Mouse (Mus musculus): ENCODE data around the gene Fosb.
A peak's percentile ranks its signal among the peaks of the same experiment; 100 is the strongest.

Fosb gene

DNA sequence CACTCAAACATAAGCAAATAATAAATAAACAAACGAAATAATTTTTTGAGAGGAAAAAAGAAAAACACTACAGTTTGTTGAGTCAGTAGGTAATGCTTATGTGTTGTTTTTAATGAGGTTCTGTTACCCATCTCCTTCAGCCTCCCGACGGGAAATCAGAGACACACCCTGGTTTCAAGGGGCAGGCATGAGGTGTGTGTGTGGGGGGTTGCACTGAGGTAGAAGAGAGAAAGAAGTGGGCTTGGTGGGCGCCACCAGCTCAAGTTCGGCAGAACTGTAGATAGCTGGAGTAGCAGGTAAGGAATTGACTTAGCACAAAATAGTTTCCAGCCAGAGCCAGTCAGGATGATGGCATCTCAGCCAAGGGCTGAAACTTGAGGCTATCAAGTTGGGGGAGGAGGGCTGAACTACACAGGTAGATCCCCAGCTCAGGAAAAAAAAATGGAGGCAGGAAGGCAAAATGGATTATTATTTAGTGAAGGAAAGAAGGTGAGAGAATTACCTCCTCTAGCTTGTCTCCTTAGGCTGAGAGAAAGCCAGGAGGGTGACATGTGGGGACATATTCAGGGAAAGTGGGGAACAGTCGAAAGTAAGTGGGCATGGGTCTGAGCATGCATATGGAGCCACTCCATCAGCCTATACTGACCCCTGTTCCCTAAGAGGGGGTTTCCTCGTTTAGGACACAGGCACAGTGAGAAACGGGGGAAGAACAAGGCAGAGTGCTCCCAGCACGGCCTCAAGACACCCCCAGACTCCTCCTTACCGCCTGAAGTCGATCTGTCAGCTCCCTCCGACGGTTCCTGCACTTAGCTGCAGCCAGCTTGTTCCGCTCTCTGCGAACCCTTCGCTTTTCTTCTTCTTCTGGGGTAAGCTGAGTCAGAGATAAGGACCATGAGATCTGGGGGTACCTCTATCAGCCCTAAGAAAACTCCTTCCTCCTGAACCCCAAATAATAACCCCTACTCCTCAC lies 3.8 kb downstream of the Fosb start:
- no peak for DNase-seq

DNA sequence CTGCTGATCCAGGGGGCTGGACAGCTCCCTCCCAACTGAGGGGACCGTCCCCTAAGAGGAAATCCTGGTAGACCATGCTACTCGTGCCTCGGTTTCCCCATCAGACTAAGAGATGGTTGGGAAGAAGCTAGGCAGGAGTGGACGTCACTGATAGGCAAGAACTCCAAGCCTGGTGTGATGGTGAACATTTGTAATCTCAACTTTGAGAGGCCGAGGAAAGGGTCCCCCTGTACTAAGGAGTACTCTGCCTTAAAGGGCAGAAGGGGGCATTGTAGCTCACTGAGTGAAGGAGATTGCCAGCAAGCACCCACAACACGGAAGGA lies 4.5 kb downstream of the Fosb start:
- no peak for DNase-seq

DNA sequence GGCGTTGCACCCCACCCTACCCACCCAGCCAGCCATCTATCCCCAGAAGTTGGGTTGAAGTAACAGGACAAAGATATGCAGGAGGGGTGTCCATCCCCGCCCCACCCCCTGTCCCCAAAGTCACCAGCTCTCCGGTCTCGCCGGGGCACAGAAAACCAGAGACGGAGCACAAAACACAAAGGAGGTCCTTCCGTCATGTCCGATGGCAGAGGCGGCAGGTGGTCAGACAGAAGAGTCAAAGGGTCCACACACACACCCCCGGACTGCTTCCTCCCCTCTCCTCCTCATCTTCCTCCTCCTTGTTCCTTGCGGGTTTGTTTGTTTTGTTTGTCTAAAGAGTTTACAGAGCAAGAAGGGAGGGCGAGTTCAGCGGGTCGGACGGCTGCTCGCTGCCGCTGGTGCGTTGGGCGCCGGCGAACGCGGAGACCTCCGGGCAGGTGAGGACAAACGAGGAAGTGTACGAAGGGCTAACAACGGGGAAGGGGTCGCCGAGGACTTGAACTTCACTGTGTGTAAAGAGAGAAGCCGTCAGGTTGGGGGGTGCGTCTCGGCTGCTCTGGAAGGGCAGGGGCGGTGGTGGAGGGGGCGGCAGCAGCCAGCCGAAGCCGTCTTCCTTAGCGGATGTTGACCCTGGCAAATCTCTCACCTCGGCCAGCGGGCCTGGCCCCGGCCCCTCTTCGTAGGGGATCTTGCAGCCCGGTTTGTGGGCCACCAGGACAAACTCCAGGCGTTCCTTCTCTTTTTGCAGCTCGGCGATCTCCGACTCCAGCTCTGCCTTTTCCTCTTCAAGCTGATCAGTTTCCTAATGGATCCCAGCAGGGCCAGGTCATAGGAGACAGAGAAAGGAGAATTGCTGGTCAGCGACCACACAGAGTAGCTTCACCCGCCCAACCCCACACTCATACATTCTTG lies 5.1 kb downstream of the Fosb start:
- peak; percentile 35 for DNase-seq

DNA sequence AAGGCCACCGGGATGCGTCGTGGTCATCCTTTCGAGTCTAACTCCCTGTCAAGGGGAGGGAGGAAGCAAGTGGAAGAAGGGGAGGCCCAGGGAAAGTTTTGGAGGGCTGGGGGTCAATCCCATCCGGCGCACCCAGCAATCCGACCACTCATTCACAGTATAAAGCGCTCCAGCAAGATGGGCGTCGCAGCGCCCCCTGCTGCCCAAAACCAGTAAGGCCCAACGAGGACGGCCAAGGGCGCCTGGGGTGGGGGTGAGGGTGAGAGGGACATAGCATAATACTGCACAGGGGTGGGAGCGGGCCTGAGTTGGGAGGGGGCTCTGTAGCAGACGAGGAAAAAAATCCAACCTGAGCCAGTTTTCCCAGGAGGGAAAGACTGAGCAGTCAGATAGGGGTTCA lies 6.1 kb downstream of the Fosb start:
- peak; percentile 85 for DNase-seq

DNA sequence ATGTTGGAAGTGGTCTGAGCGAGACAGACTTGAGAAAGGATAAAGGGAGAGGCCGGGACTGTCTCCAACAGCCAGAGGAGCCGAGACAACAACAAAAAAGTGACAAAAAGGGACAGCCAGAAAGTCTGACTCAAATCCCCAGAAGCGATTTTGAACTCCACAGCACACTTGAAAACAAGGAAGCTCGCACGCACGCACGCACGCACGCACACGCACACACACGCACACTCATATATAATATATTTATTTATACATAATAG lies 6.9 kb downstream of the Fosb start:
- DNase-seq: no peak

DNA sequence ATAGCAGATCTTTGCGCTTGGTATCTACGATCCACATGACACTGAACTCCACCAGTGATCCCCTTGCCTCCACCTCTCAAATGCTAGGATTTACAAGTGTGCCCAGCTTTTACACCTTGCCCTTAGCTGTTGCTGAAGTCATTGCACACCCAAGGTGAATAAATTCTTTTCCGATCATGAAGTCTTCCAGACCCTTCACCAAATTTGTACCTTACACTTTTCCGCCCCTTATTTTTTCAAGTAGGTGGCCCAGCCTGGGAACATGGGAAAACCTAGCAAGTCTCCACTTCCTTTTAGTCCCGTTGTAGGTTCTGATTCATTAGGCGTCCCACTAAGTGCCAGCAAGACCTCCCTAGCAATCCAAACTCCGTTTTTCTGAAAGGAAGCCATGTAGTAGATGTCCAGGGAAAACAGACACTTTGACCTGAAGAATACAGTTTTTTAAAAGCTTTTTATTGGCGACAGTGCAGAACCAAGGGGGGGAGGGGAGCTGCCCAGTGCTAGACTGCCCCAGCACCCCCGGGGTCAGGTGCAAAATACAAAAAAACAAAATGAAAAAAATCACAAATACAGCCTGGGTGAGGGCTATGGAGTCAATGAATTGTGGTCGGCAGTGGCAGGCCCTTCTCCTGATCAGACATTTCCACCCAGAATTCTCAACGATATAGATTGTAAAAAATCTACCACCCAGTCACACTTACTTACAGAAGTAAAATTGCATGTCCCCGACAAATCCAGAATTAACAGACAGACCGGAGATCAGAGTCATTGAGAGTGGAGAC lies 7.4 kb downstream of the Fosb start:
- no peak for DNase-seq

DNA sequence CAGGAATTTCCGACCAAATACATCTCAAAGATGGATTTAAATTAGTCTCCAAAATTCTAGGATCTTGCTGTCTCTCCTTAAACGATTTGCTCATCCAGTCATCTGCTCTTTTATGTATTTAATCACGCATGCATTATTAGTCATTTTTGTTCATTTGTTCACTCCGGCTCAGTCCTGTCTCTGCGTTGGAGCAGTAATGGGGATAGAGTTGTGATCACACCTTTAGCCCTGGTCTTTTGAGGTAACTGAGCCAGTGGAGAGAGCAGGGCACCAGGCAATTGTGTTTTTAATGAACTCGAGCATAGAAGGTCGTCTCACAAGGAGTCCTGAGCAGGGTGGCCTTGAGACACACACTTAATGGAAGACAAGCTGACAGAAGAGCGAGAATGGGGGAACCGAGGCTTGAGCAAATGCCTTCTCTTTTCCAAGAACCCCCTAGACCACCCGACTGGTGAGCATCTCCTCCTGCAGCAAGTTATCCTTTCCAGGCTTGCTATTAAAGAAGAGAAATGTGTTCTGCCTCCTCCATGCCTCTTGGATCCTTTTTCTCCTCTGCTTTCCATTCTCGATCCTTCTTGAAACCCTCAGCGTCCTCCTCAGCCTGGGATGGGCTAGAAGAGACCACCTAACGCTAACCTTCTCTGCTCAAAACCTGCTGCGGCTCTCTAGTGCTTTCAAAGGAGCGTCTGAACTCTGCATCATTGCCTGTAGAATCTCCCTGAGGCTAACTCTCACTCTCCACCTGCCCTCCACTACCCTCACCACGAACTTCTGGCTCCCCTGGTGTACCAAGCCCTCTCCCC lies 8.2 kb downstream of the Fosb start:
- no peak for DNase-seq

DNA sequence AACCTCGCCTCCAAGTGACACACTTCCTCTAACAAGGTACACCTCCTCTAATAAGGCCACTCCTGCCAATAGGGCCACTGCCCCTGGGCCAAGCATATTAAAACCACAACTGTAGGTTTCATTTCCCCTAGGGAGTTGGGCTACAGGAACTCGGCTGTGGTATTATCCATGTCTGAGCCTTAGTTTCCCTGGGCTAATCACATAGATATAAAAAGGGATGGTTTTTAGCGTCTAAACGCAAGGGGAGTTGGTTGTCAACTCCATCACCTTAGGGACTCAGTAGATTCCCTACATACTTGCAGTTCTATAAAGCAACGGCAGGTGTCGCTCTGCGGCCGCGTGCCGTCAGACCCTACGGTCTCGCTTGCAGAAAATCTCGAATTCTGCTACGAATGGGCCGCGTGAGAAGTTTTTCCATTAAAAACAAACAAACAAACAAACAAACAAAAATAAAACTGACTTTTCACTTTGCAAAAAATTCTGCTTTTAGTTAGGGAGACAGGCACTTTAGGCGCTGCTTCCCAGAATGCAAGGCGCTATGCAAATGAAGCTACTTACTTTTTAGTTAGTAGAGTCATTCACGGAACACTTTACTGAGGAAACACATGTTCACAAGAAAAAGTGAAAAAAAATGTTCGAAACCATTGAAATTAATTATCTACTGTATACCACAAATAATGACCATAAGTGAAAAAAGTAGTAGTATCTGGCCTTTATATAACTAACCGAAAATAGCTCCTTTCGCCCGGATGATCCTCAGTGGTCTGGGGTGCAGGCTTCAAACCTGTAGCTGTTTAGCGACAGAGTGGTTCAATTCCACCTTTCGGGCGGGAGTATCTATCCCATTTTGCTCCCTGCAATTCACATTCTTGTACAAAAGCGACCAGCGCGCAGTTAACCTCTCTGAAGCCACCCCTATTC lies 9.1 kb downstream of the Fosb start:
- DNase-seq: peak; percentile 91

DNA sequence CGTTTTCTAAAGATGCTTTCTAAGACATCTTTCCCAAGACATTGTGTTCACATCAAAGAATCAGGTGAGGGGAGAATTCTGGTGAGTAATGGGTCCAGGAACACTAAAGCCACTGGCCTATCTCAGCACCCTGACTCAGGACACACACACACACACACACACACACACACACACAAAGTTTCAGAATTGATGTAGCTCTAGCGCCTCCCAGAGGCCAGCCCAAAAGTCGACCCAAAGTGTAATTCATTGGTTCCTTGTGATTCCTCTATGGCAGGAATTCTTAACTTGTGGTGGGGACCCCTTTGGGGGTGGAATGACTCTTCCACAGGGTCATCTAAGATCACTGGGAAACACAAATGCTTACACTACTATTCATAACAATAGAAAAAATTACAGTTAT lies 10.7 kb downstream of the Fosb start:
- peak; percentile 71 for DNase-seq

DNA sequence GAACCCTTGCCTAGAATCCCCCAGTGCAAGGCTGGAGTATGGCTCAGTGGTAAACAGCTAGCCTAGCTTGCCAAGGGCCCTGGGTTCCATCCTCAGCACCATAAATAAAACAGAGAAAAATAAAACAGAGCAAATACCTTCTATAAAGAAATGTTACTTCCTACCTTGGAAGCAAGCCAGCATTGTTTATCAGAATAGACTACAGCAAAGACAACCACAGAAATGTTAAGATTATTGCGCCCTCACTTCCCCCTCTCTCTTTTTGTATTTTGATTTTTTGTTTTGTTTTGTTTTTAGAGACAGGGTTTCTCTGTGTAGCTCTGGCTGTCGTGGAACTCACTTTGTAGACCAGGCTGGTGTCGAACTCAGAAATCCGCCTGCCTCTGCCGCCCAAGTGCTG lies 12.1 kb downstream of the Fosb start:
- DNase-seq: no peak

DNA sequence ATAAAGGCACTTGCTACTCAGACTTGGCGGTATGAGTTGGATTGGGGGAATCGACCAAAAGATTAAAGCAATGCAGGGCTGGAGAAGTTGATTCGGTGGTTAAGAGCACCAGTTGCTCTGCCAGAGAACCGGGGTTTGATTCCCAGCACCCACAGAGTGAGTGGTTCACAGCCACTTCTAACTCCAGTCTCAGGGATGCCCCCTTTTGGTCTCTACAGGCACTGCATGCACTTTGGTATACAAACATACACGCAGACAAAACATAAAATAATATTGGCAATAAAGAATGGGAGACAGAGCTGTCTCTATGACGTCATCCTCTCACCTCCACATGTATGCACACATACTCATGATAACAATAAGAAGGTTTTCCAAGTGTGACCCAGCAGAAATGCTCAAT lies 12.8 kb downstream of the Fosb start:
- DNase-seq: peak; percentile 34

DNA sequence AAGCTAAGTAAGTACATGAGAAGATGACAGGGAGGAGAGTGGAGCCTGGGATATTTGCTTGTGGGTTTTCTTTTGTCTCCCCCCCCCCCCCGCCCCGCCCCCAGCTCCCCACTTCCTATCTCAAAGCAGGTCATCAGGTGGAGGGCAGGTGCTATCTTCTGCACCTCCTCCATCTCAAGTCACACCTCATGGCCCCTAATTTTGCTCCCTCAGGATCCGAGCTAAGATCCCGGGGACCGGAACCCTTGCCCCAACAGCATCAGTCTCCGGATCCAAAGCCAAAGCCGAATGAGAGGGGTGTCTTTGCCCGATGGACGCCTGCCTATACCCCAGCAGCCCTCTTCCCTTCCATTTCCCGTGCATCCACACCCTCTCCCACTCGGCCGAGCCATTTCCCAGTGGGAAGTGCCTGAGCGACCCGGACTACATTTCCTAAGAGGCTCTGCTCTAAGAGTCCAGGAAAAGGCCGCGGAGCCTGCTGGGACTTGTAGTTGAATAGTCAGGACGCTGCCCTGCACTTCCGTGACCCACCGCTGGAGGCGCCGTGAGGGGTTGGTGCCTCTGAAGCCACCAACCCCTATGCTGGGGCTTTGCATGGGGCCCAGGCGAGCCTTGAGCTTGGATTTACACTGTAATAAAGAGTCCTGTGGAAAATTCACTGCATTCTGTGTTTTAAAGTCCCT lies 14.2 kb downstream of the Fosb start:
- DNase-seq: peak; percentile 99

DNA sequence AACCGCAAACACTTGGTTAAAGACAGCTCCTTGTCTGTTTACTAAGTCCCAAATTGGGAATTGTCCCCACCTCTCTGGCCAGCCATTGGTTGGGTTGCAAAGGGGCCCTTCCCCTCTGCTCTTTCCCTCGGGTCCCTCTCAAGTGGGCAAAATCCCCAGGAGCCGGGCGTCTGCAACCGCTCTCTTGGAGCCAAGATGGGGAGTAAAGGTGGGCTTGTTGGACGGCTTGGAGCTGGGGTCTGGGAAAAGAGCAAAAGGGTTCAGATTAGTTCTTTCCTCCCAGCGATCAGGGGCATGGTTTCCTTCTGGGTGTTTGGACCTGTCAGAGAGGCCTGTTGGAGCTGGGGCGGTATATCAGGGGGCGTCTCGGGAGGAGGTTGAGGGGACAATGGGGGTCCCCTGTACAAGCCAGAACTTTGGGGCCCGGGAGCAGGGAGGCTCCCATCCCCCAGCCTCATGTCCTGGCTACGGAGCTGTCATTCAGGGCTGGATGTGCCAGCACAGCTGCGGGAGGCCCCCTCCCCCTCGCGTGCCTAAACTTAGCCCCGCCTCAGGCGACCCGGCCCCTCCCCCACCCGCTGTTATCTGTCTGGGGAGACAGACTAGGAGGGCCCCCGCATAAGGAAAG lies 18.8 kb downstream of the Fosb start:
- peak; percentile 80 for DNase-seq

DNA sequence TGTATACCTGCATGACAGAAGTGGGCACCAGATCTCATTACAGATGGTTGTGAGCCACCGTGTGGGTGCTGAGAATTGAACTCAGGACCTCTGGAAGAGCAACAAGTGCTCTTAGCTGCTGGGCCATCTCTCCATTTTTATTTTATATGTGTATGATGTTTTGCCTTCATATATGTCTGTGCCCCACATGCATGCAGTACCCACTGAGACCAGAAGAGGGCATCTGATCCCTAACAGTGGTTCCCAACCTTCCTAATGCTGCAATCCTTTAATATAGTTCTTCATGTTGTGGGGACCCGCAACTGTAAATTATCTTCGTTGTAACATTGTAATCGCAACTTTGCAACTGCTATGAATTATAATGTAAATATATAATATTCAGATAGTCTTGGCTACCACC lies 25.1 kb downstream of the Fosb start:
- peak; percentile 82 for DNase-seq

DNA sequence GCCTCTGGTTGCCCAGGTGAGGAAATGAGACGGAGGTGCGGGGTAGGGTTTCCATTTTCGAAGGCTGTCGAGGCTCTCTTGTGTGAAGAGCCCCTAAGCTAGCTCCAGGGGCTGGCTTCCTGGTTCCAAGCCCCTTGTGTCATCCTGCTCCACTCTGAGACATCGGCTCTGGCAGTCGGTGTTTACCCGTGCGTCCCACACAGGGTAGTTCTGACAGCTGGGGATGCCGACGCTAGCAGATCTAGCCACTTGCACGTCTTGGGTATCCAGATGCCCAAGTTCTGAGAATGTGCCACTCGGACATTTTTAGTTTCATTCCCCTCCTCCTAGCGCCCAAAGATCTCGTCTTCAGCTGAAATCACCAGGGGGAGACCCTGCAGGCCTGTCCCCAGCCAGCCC lies 26.4 kb downstream of the Fosb start:
- DNase-seq: no peak

DNA sequence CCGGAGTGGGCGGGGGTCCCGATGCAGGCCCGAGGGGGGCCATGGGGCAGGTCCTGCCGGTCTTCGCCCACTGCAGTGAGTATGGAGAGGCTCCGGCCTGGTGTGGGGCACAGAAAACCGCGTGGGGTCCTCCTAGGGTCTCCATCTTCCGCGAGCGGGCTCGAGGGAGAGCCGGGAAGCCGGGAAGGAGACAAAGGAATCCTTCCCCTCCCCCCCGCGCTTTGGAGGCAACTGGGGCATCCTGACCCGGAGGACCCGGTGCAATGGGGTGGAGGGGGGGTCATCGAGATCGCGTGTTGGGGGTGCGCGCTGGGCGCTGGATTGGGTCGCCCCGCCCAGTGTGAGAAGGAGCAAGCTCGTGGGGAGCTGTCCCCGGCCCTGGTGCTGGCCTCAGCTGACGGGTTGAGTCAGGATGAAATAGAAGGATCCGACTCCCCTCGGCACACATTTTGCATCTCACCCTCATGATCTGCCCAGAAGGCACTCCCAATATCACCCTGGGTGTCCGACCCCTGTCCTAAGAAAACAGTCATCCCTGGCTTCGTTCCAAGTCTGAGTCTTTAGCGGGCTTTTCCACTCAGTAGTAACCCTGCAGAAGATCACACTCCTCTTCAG lies 27.0 kb downstream of the Fosb start:
- DNase-seq: peak; percentile 88

DNA sequence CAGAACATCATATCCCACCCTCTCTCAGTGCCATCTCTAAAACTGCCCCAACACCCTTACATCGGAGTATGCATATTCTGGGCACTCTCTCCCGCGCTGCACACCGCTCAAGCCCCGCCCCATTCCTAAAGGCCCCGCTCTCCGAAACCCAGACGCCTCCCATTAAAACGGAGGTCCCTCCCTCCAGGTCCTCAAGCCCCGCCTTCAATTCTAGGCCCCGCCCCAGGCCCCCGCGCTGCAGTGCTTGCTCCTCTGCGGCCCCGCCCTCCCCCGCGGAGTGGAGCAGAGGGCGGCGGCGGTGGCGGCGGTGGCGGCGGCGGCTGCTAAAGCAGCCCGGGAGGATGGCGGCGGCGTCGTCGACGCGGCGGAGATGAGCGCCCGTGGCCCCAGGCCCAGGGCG lies 27.5 kb downstream of the Fosb start, which contains the start of gene Rtn2:
Gene Rtn2 (plus strand): TSS at position 240 of the 400 bp plus-strand sequence.
- peak; percentile 88 for DNase-seq

DNA sequence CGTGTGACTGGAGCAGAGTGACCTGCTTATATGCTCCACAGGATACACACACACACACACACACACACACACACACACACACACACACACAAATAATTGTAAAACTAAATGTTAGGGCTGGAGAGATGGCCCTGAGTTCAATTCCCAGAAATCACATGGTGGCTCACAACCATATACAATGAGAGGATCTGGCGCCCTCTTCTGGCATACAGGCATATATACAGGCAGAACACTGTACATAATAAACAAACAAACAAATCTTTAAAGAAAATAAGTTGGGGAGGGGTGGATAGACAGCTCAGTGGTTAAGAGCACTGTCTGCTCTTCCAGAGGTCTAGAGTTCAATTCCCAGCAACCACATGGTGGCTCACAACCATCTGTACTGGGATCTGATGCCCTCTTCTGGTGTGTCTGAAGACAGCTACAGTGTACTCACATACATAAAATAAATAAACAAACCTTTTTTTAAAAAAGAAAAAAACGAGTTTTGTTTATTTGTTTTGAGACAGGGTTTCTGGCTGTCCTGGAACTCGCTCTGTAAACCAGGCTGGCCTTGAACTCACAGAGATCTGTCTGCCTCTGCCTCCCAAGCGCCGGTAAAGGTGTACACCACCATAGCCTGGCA lies 28.1 kb downstream of the Fosb start:
- peak; percentile 62 for DNase-seq

DNA sequence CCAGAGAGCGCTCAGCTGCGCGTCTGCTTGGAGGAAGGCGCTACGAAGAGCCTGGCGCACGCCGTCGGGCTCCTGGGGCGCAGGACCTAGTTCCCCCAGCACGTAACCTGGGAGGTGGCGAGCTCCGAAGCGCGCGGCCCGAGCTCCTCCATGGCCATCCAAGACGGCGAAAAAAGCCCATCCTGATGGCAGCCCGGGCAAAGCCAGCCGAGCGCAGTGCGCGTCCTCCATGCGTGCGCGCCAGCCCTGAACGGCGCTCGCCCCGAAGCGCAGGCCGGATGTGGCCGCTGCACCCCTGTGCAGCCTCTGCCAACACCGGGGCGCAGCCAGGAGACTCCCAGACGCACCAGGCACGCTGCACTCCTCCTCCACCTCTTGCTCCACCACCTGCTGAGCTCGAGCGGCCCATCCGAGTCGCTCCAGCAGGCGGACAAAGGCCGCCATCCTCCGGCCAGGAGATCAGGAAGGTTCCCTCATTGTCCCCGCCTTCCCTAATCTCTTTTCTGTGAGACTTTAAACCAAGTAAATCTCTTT lies 30.2 kb downstream of the Fosb start, which contains the start of gene Ppm1n:
Gene Ppm1n (minus strand): TSS at position 484 of the 534 bp plus-strand sequence.
- DNase-seq: no peak

Measured in kidney, postnatal 10 days (tissue).